Mouse (Mus musculus): Measurements from ENCODE around the gene Opcml.

DNA sequence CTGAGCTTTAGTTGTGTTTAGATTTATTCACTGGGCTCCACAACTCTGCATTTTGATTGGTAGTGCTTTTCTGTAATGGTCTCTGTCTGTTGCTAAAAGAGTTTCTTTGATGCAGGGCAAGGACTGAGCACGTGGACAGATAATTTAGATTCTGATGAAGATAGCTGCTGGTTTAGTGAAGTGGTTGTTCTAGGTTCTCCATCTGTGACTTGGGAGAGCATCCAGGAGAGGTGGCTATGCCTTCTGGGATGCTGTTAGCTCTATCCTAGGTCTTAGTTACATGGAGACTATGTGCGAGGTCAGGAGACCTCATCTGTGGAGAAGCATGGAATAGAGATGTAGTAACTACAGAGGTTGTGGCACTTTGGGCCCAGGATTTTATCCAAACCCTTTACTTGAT lies 472.3 kb downstream of the Opcml start:
- no peak for TF ChIP-seq CTCF (IDR thresholded peaks at IDR 0.05; ENCODE audit: low read depth, low read length)
- TF ChIP-seq POLR2A (IDR thresholded peaks at IDR 0.05; ENCODE audit: extremely low read depth, insufficient read depth, low read length): no peak

All from liver, adult 2 months (tissue).